Mouse (Mus musculus) lung, adult 2 months (tissue): ENCODE results near the gene Cyth4. TPM values are rescaled to one million over a fixed set of nuclear protein-coding genes. Genes with fewer than 3 reads are reported as not detected.

Experiments
- DNase-seq: peaks from one replicate; pipeline ENCODE4 v3.0.0; 2022
- H3K4me1 ChIP-seq: fragments of 200-500 bp; 2 replicates; pipeline ENCODE4 v1.6.1; 2011; ENCODE audit warnings: low read length; ENCODE audit not compliant: control insufficient read depth, insufficient read depth
- H3K4me3 ChIP-seq: fragments of 200-500 bp; replicated peaks from 2 replicates; pipeline ENCODE3; 2011; ENCODE audit warnings: low read depth, mild to moderate bottlenecking, control low read depth, low read length; ENCODE audit errors: extremely low read depth
- CTCF ChIP-seq: fragments of 200-500 bp; IDR thresholded peaks from 2 replicates; pipeline ENCODE4 v1.5.1; 2011; ENCODE audit warnings: mild to moderate bottlenecking, low read length, control low read depth; ENCODE audit not compliant: insufficient read depth
- POLR2A ChIP-seq: fragments of 200-500 bp; IDR thresholded peaks from 2 replicates; pipeline ENCODE4 v1.6.1; 2011; ENCODE audit warnings: low read depth, mild to moderate bottlenecking, control low read depth, low read length, borderline replicate concordance; ENCODE audit errors: extremely low read depth
- WGBS: fragments of 180-500 bp; shearing (Covaris S2); methylation state at CpG from one replicate; pipeline ENCODE4 v1.1.7; 2018; 5-methylcytosine and 5-hydroxymethylcytosine counted together
- polyA plus RNA-seq: library from polyadenylated mRNA; depleted of rRNA; stranded (reverse); fragments of >200 nt; gene quantifications from 2 replicates; pipeline ENCODE4 v1.2.3, GENCODE M21; 2012

Gene Cyth4
- polyA plus RNA-seq, 1 experiment, result 42.8 TPM

DNA sequence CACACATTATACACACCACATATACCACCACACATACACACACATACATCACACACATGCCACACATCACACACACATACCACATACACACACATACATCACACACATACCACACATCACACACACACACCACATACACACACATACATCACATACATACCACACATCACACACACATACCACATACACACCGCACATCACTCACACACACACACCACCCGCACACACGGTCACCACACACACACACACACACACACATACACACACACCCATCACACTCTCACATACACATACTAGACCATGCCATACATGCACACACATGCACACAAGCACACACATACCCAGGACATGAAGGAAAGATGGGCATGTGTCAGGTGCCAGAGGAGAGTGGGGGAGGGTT lies 33.5 kb upstream of the Cyth4 start:
- Histone ChIP-seq H3K4me1 (no peaks in the 10 kb centered on the region), H3K4me3 (no peak overlapping the region)
- DNase-seq, result no peak
- WGBS, result 92% methylated on average over 3 of the region's 3 CpGs
- no peak for TF ChIP-seq POLR2A
- TF ChIP-seq CTCF, result no peak

DNA sequence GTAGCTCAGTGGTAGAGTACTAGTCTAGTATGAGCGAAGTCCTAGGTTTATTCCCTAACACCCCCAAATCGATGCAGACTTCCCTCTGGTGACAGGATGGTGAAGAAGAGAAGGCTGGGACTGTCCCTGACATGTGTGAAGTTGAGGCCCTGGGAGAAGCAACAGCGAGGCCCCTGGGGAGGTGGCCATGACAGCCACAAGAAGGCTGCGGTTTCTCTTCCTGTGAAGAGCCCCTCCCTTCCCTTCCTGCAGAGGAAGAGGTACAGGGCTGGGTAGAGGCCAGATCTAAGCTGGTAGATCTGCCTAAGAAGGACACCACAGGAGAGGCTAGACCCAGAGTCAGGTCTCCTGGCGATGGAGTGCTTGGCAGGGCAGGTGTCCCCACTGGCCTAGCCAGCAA lies 32.9 kb upstream of the Cyth4 start:
- Histone ChIP-seq H3K4me3 (no peak overlapping the region), H3K4me1 (no peaks in the 10 kb centered on the region)
- WGBS, result 55% methylated on average over 5 of the region's 5 CpGs
- no peak for DNase-seq
- TF ChIP-seq POLR2A (no peak), CTCF (no peak)

DNA sequence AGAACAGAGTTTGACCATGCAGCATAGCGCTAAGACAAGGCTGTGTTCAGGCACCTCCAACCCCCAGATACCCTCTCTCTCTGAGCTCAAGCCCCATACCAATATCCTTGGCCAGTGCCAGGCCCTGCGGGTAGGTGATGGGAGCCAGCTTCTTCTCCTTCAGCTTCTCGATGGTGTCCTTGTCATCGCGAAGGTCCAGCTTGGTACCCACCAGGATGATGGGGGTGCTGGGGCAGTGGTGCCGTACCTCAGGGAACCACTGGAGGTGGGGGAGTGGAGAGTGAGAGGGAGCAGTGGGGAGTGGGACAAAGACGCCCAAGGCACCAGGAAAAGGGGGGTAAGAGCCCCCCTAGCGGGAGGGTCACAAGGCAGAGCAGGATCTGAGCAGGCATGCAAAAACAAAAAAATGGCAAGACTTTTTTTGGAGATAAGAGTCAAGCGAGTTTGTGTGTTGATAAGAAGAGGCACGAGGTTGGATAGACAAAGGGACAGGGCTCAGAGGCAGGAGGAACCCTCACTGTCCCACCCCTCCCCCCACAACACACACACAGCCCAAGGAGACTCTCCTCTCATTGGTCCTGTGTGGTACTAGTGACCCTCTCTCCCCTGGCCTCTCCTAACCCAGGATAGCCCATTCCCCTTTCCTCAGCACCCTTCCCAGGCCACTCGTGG lies 31.9 kb upstream of the Cyth4 start:
- no peak for DNase-seq
- 66% methylated on average over 11 of the region's 11 CpGs for WGBS
- no peaks in the 10 kb centered on the region for H3K4me1 ChIP-seq

DNA sequence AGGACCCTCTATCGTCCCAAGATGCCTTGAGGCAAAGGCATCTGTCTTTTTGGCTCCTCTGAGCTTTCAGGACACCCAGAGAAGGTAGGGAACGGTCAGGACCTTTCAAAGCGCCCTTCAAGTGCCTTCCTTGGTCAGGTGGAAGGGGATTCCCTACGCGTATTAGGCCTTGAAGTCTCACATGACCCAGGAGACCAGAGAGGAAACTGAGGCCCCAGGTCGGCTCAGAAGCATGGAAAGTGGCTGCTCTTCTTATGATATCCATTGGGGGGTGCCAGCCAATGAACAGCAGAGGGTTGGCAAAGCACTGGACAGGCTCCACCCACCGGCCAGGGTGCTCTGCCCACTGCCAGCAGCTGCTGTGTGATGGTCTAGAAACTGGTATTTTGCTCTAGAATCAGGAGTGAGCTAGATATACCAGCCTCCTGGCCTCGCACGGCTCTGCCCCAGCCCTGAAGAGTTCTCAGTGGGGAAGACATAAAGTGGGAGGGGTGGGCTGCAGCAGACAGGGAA lies 29.2 kb upstream of the Cyth4 start:
- no peak overlapping the region for H3K4me3 ChIP-seq
- WGBS, result 66% methylated on average over 9 of the region's 9 CpGs
- H3K4me1 ChIP-seq, result no peaks in the 10 kb centered on the region
- no peak for DNase-seq
- TF ChIP-seq POLR2A (no peak), CTCF (no peak)

More for the DNA sequence above, 31.9 kb upstream of the Cyth4 start:
- no peak overlapping the region for H3K4me3 ChIP-seq
- TF ChIP-seq CTCF (no peak), POLR2A (no peak)

DNA sequence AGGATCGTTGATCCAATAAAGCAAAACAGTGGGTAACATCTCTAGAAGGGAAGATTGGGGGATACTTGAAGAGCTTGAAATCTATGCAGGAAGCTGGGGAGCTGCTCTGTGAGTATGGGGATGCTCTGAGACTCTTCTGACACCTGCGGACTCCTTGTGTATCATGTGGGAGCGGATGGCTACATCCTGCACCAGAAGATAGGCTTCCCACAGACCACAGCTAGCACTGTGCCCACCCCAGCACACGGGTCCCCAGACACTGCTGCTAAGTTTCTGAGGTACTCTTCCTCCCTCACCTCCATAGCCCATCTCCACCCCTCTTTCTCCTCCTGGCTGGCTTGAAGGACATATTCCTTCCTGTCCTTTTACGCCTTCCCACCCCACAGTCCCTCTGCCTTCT lies 26.7 kb upstream of the Cyth4 start:
- TF ChIP-seq CTCF (no peak), POLR2A (no peak)
- H3K4me3 ChIP-seq, result no peak overlapping the region
- 91% methylated on average over 5 of the region's 5 CpGs for WGBS
- no peak for DNase-seq
- peaks cover 2% of the 10 kb centered on the region; the same call in 1 of the 2 replicates for H3K4me1 ChIP-seq

DNA sequence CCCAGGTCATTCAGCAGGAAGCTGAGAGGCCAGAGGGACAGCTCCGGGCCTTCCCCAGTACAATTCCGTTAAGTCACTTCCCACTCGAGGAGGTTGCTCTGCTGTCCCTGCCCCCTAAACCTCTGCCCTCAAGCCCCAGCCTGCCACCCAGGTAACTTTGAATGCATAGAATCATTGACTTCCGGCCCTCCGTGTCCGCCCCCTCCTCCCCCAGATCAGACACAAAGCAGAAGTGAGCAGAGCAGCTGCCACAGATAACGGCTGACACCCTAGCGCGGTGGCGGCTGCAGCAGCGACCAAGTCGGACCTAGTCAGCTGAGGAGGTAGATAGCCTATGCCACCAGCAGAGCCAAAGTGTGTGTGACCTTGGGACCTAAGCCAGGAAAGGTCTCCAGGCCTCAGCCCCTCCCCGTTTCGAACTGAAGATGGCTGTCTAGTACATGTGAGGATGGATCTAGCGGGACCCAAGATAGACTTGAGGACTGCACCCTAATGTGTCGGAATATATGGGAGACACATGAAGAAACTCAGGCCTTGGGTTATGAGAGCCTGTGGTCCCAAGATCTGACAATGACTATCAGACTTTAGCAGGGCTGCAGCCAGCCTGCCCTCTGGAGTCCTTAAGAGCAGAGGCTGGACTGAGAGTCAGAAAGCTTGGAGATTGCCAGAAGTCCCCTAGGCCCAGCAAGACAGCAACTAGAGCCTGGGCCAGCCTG lies 25.1 kb upstream of the Cyth4 start:
- Histone ChIP-seq H3K4me1 (peaks cover 2% of the 10 kb centered on the region; the same call in 1 of the 2 replicates), H3K4me3 (peak overlapping the region; percentile 61)
- DNase-seq, result no peak
- 35% methylated on average over 16 of the region's 16 CpGs for WGBS
- TF ChIP-seq CTCF (no peak), POLR2A (peak; percentile 58; the same call in 1 of the 2 replicates)

DNA sequence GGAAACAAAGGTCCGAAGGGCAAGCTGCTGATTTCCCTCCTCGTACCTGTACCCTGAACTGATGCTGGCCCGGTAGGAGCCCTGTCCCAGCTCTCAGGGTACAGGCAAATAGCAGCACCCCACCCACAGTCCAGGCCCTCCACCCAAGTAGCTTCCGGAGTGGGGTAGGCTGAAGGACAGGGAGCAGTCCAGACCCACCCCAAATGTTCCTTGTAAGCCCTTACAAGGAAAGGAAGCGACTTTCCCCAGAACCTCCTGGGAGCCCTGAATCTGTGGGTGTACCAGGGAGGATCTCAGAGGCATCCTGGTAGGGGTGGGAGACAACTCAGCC lies 24.6 kb upstream of the Cyth4 start:
- no peak for DNase-seq
- no peak for TF ChIP-seq CTCF
- no peak for TF ChIP-seq POLR2A
- H3K4me1 ChIP-seq, result peaks cover 2% of the 10 kb centered on the region; the same call in 1 of the 2 replicates
- H3K4me3 ChIP-seq, result peak overlapping the region; percentile 61
- WGBS, result 77% methylated on average over 5 of the region's 5 CpGs

DNA sequence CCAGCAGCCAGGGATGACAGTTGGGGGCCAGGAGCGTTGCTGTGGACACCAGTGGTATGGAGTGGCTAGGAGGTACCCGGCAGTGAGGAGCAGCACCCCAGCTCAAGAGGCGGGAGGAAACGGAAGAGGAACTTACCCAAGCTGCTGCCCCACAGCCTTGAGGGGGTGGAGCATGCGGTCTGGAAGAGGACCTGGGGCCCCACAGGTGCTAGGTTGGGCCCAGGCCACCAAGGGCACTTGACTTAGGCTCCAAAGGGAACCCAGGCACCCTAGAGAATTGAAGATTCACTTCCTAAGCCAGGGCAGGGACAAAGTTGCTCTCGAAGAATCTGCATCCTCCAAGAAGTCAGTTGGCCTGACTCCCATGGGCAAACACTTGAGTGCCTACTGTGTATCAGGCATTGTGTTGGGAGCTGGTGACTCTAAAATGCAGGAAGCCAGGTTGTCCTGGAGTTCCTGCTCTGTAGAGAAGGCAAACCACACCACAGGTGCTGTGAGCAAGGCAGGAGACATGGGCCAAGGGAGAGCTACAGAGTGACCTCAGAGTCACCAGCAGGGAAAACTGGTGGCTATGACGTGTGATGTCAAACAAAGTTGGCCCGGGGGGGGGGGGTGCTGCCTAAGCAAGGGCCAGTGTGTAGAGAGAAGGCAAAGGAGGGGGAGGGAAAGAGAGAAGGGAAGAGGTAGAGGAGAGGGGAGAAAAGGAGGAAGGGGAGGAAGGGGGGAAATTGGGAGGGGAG lies 24.0 kb upstream of the Cyth4 start, which contains the start of gene Rac2:
Rac2 (minus strand) TSS at position 126 of the 740 bp plus-strand sequence.
- Histone ChIP-seq H3K4me1 (peaks cover 2% of the 10 kb centered on the region; the same call in 1 of the 2 replicates), H3K4me3 (peak within 1 kb of the TSS; percentile 61)
- peak; percentile 35 for DNase-seq
- TF ChIP-seq CTCF (no peak), POLR2A (peak; percentile 36; the same call in 1 of the 2 replicates)
- WGBS, result 45% methylated on average over 8 of the region's 8 CpGs

DNA sequence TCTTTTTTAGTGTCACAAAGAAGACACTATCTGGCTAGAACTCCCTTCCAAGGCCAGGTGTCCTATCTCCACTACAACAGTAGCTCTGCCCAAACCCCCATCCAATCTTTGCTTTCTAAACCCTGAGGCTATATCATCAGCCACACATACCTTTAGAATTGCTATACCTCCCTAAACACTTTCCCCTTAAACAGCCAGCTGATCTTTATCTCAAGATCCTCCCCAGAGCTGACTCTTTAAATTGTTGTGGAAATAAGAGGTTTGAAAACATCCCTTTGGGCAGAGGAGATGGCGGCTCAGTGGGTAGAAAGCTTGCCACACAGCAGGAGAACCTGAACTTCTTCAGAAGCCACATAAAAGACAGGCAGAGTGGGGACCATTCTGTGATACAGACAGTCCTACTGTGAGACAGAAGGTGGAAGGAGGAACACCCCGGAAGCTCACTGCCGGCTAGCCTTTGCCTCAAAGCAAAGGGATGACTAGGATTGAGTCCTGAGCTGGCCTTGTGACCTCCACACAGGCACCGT lies 20.5 kb upstream of the Cyth4 start:
- H3K4me3 ChIP-seq, result no peak overlapping the region
- 71% methylated on average over 4 of the region's 4 CpGs for WGBS
- peaks cover 5% of the 10 kb centered on the region; the same call in 1 of the 2 replicates for H3K4me1 ChIP-seq
- TF ChIP-seq CTCF (no peak), POLR2A (no peak)
- DNase-seq, result no peak
